Mouse (Mus musculus): Measurements from ENCODE around the gene Slc22a16. TPM values are rescaled to one million over a fixed set of nuclear protein-coding genes. Genes with fewer than 3 reads are reported as not detected.

The Slc22a16 gene
- not detected in 2 replicates for polyA plus RNA-seq (2015; fragmentation: Nextera tagmentation; extraction: Ambion mirVana)

DNA sequence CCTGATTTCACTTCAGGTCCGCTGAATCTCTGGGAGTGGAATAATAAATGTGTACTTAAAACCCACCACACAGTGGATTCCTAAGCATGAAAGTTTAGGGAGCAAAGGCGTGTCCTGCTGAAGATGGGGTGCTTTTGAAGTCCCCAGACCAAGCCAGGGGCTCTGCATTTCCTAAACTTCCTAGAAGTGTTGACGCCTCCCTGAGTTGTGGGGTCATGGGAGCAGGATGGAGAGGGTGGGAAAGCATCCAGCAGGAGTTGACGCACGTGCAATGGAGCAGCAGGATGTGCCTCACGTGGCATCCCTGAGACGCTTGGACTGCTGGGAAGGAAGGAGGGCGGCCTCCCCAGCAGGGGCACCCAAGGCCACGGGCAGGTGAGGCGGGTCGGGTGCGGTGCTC, at the start of gene Slc22a16:
Gene Slc22a16 (plus strand): TSS at position 301 of the 400 bp plus-strand sequence.
- H3K4me1 ChIP-seq: no peaks in the 10 kb centered on the region
- H3K4me2 ChIP-seq: no peak within 1 kb of the TSS
- H3K36me3 ChIP-seq: no peaks in the 10 kb centered on the region
- ATAC-seq (ENCODE audit: insufficient read depth, low FRiP score, low read depth): no peak
- whole genome bisulfite sequencing: 92% methylated on average over 12 of the region's 12 CpGs
- H3K4me3 ChIP-seq (replicated peaks): no peak within 1 kb of the TSS
- H3K27ac ChIP-seq: no peak within 1 kb of the TSS
- no peak within 1 kb of the TSS for H3K9ac ChIP-seq
- no peaks in the 10 kb centered on the region for H3K9me3 ChIP-seq
- H3K27me3 ChIP-seq (replicated peaks): no peaks in the 10 kb centered on the region

DNA sequence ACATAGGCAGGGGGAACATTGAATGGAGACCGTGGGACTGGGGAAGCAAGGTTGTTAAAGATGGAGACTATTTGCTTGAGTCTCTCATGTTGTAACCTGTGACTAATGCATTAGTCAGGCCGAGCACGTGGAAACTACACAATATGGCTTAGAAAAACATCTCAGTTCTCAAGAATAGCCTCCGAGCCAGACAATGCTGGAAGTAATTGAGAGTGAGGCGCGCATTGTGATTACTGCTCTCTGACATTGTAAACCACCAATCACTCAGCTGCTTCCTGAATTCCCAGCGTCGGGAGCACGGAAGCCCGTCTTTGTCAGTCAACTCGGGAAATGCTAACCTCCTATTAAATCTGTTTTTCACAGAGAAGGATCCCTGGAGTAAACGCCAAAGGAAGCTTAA, 48.6 kb upstream of the Slc22a16 start:
- WGBS: 31% methylated on average over 12 of the region's 12 CpGs
- Histone ChIP-seq H3K4me1 (0 out of 2 replicates have a peak, but pooled peaks cover 10% of the 10 kb centered on the region), H3K27ac (0 out of 2 replicates have a peak overlapping the region, but pooled peaks have one; percentile 57), H3K9ac (no peak overlapping the region), H3K4me3 (replicated peaks) (no peak overlapping the region), H3K36me3 (no peaks in the 10 kb centered on the region), H3K4me2 (no peak overlapping the region), H3K9me3 (no peaks in the 10 kb centered on the region), H3K27me3 (replicated peaks) (no peaks in the 10 kb centered on the region)
- no peak; the same call in 1 of the 2 replicates for ATAC-seq (ENCODE audit: insufficient read depth, low FRiP score, low read depth)

- 52% methylated on average over 7 of the region's 7 CpGs for WGBS
Observed at GRCm38 (mm10) chr10:40523312-40523975, 46.7 kb upstream of the Slc22a16 start.

GRCm38 (mm10) chr10:40524032-40524806, 45.9 kb upstream of the Slc22a16 start:
- Histone ChIP-seq H3K36me3 (no peaks in the 10 kb centered on the region), H3K4me2 (no peak overlapping the region), H3K9me3 (no peaks in the 10 kb centered on the region), H3K27me3 (replicated peaks) (no peaks in the 10 kb centered on the region), H3K27ac (peak overlapping the region; percentile 57; the same call in 1 of the 2 replicates), H3K4me1 (0 out of 2 replicates have a peak, but pooled peaks cover 10% of the 10 kb centered on the region), H3K4me3 (replicated peaks) (no peak overlapping the region), H3K9ac (no peak overlapping the region)
- 72% methylated on average over 9 of the region's 9 CpGs for WGBS
- no peak for ATAC-seq (ENCODE audit: insufficient read depth, low FRiP score, low read depth)

More at GRCm38 (mm10) chr10:40523312-40523975, 46.7 kb upstream of the Slc22a16 start:
- Histone ChIP-seq H3K9ac (no peak overlapping the region), H3K27me3 (replicated peaks) (no peaks in the 10 kb centered on the region), H3K9me3 (no peaks in the 10 kb centered on the region), H3K27ac (peak overlapping the region; percentile 57; the same call in 1 of the 2 replicates), H3K36me3 (no peaks in the 10 kb centered on the region), H3K4me3 (replicated peaks) (no peak overlapping the region), H3K4me1 (0 out of 2 replicates have a peak, but pooled peaks cover 10% of the 10 kb centered on the region), H3K4me2 (no peak overlapping the region)
- no peak for ATAC-seq (ENCODE audit: insufficient read depth, low FRiP score, low read depth)

DNA sequence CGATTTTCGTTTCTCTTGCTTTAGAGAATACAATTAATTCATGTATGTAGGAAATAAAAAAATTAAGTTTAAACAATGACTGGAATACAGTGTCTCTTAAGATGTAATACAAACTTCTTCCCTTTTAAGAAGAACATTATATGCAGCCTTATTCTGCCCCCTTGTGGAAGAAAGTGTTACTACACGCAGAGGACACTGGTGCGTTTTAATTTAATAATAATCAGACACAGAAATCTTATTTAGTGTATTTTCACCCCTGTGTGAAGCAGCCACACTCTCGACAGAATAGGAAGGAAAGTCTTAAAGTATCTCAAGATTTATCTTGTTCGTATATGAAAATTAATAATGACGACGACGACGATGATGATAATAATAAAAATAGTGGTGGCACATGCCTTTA, 45.1 kb upstream of the Slc22a16 start:
- Histone ChIP-seq H3K4me1 (0 out of 2 replicates have a peak, but pooled peaks cover 10% of the 10 kb centered on the region), H3K9me3 (no peaks in the 10 kb centered on the region), H3K27me3 (replicated peaks) (no peaks in the 10 kb centered on the region), H3K9ac (no peak overlapping the region), H3K36me3 (no peaks in the 10 kb centered on the region), H3K27ac (no peak overlapping the region), H3K4me2 (no peak overlapping the region), H3K4me3 (replicated peaks) (no peak overlapping the region)
- no peak for ATAC-seq (ENCODE audit: insufficient read depth, low FRiP score, low read depth)
- WGBS: 28% methylated on average over 10 of the region's 10 CpGs

DNA sequence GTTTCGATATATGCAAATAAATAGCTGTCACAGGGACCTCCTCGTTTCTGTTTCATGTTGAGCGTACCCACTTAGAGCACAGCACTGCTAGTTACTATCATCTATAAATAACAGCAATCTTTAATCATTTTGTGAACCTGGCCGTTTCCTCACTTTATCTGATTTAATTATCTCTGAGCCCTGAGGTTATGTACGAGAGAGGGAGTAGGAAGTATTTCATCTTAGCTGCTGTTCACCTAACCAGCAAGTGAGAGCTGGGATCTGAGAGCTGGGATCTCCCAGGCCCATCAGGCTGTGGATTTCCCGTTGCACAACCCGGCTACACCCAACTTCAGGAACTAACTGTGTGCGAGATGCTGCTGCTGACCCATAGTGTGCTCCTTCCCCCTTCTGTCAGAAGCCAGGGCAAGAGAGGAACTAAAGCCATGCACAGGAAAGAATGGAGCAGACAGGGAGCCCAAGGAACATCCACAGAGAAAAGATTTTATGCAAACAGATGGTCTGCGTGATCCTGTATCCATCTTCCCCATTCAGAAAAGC, 44.5 kb upstream of the Slc22a16 start:
- WGBS: 58% methylated on average over 9 of the region's 9 CpGs
- Histone ChIP-seq H3K9ac (no peak overlapping the region), H3K4me1 (0 out of 2 replicates have a peak, but pooled peaks cover 10% of the 10 kb centered on the region), H3K4me3 (replicated peaks) (no peak overlapping the region), H3K9me3 (no peaks in the 10 kb centered on the region), H3K27ac (no peak overlapping the region), H3K27me3 (replicated peaks) (no peaks in the 10 kb centered on the region), H3K36me3 (no peaks in the 10 kb centered on the region), H3K4me2 (no peak overlapping the region)
- ATAC-seq (ENCODE audit: insufficient read depth, low FRiP score, low read depth): no peak

DNA sequence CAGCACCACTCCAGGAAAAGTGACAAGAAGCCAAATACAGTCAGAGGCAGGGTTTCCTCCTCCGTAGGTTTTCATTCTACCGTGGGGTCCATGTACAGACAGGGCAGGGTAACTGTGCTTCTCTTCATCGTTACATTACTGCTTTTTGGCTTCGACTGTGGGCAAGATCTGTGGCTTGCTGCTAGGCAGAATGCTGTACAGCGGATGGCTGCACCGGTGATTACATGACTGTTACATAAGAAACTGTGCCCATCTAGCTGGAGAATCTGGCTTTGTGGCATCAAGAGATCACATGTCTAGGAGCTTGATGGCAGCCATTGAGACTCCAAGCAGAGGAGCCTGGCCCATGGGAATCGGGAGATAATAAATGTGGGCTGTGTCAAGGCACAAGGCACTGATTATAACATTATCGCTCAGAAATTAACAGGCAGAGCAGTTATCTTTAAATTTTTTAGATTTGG, 43.8 kb upstream of the Slc22a16 start:
- no peak for ATAC-seq (ENCODE audit: insufficient read depth, low FRiP score, low read depth)
- no peak overlapping the region for H3K4me2 ChIP-seq
- 0 out of 2 replicates have a peak, but pooled peaks cover 10% of the 10 kb centered on the region for H3K4me1 ChIP-seq
- H3K27ac ChIP-seq: no peak overlapping the region
- H3K36me3 ChIP-seq: no peaks in the 10 kb centered on the region
- 64% methylated on average over 8 of the region's 8 CpGs for whole genome bisulfite sequencing
- H3K4me3 ChIP-seq (replicated peaks): no peak overlapping the region
- H3K27me3 ChIP-seq (replicated peaks): no peaks in the 10 kb centered on the region
- H3K9me3 ChIP-seq: no peaks in the 10 kb centered on the region
- no peak overlapping the region for H3K9ac ChIP-seq

- 0 out of 2 replicates have a peak, but pooled peaks cover 8% of the 10 kb centered on the region for H3K4me1 ChIP-seq
- no peak overlapping the region for H3K9ac ChIP-seq
- no peaks in the 10 kb centered on the region for H3K9me3 ChIP-seq
- H3K27ac ChIP-seq: no peak overlapping the region
- no peaks in the 10 kb centered on the region for H3K36me3 ChIP-seq
- WGBS: 68% methylated on average over 3 of the region's 3 CpGs
- ATAC-seq (ENCODE audit: insufficient read depth, low FRiP score, low read depth): no peak
- no peak overlapping the region for H3K4me3 ChIP-seq (replicated peaks)
- no peak overlapping the region for H3K4me2 ChIP-seq
- H3K27me3 ChIP-seq (replicated peaks): no peaks in the 10 kb centered on the region
Observed at GRCm38 (mm10) chr10:40526986-40527385, 43.1 kb upstream of the Slc22a16 start.

GRCm38 (mm10) chr10:40527573-40527972, 42.6 kb upstream of the Slc22a16 start:
- Histone ChIP-seq H3K27ac (no peak overlapping the region), H3K27me3 (replicated peaks) (no peaks in the 10 kb centered on the region), H3K9me3 (no peaks in the 10 kb centered on the region), H3K9ac (no peak overlapping the region), H3K4me1 (0 out of 2 replicates have a peak, but pooled peaks cover 5% of the 10 kb centered on the region), H3K4me2 (no peak overlapping the region), H3K4me3 (replicated peaks) (no peak overlapping the region), H3K36me3 (no peaks in the 10 kb centered on the region)
- 36% methylated on average over 8 of the region's 8 CpGs for WGBS
- no peak for ATAC-seq (ENCODE audit: insufficient read depth, low FRiP score, low read depth)

DNA sequence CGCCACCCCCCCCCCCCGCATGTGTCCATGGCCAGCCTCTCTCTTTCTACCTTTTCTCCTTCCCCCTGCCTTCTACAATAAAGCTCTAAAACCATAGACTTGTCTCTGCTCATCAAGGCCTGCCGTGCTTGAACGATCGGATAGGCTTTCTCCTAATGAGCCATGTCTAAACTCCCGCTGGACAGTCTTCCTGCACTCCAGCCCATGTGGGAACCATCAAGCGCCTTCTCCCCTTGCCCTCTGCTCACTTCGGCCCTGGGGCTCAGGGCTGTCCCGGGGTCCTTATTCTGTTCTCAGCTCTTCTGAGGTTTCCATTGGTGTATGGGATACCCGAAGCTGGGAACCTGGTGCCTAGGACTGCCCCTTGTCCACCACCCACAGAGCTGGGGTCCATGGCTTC, 41.5 kb upstream of the Slc22a16 start:
- no peaks in the 10 kb centered on the region for H3K4me1 ChIP-seq
- H3K36me3 ChIP-seq: no peaks in the 10 kb centered on the region
- no peak overlapping the region for H3K27ac ChIP-seq
- H3K27me3 ChIP-seq (replicated peaks): no peaks in the 10 kb centered on the region
- WGBS: 62% methylated on average over 8 of the region's 10 CpGs
- H3K4me2 ChIP-seq: no peak overlapping the region
- no peak overlapping the region for H3K9ac ChIP-seq
- no peak for ATAC-seq (ENCODE audit: insufficient read depth, low FRiP score, low read depth)
- no peaks in the 10 kb centered on the region for H3K9me3 ChIP-seq
- no peak overlapping the region for H3K4me3 ChIP-seq (replicated peaks)

- 55% methylated on average over 6 of the region's 6 CpGs for WGBS
- ATAC-seq (ENCODE audit: insufficient read depth, low FRiP score, low read depth): no peak
- no peak overlapping the region for H3K9ac ChIP-seq
- no peak overlapping the region for H3K27ac ChIP-seq
- no peaks in the 10 kb centered on the region for H3K36me3 ChIP-seq
- no peaks in the 10 kb centered on the region for H3K4me1 ChIP-seq
- no peaks in the 10 kb centered on the region for H3K27me3 ChIP-seq (replicated peaks)
- no peaks in the 10 kb centered on the region for H3K9me3 ChIP-seq
- H3K4me2 ChIP-seq: no peak overlapping the region
- H3K4me3 ChIP-seq (replicated peaks): no peak overlapping the region
Observed at GRCm38 (mm10) chr10:40529617-40530016, 40.5 kb upstream of the Slc22a16 start.

DNA sequence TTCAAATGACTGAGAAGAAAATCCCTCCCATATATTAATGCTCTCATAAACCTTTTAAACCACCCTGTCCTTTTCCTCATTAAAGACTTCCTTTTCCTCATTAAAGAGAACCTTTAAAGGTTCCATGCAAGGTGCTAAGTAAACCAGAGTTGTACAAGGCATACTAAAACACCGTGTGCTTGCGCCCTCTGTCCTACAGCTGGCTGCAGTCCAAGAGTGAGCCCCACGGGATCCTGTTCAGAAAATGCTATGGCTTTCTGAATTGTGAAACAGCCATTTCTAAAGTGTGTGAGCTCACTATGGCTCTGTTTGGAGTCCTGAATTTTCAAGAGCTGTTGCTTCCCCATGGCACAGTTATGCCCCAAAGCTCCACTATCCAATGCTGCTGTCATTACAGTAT, 39.5 kb upstream of the Slc22a16 start:
- 60% methylated on average over 3 of the region's 3 CpGs for WGBS
- Histone ChIP-seq H3K9me3 (no peaks in the 10 kb centered on the region), H3K27ac (no peak overlapping the region), H3K9ac (no peak overlapping the region), H3K27me3 (replicated peaks) (no peaks in the 10 kb centered on the region), H3K36me3 (no peaks in the 10 kb centered on the region), H3K4me3 (replicated peaks) (no peak overlapping the region), H3K4me1 (no peaks in the 10 kb centered on the region), H3K4me2 (no peak overlapping the region)
- no peak for ATAC-seq (ENCODE audit: insufficient read depth, low FRiP score, low read depth)
